ENCODE assay signal across 18 mouse cellular contexts in genomic region chr10:96047960-96048536, GRCm38 (mm10).
DNase-seq lines count a peak whose midpoint lies in the region; ATAC-seq and TF ChIP-seq lines count a peak whose summit lies in the region.
"Had no signal": no experiment of that assay in that cellular context is flagged by ENCODE, and none has a peak within 500 bp of the region (broad histone marks: within the 10 kb centered on the region; RNA-seq: fewer than 3 reads in every experiment).

No protein-coding gene starts in this region.

- no peak overlapping the region for H3K4me2 ChIP-seq in intestine, embryonic 15.5 days (replicated peaks)
- H3K4me2 ChIP-seq in intestine, postnatal 0 days (replicated peaks; ENCODE audit: low read depth): no peak overlapping the region
- no peak overlapping the region for H3K4me2 ChIP-seq in midbrain, embryonic 11.5 days
- H3K4me2 ChIP-seq in midbrain, postnatal 0 days (ENCODE audit: low read depth, low read length, poor library complexity, severe bottlenecking): no peak overlapping the region
- H3K4me2 ChIP-seq in liver, embryonic 15.5 days: peak overlapping the region; percentile 34; the same call in 1 of the 2 replicates
- H3K4me2 ChIP-seq: embryonic facial prominence, embryonic 12.5 days; hindbrain, embryonic 15.5 days; limb, embryonic 15.5 days had no signal

- peak overlapping the region; percentile 87 for H3K27ac ChIP-seq in heart, embryonic 10.5 days
- H3K27ac ChIP-seq in intestine, embryonic 15.5 days: no peak overlapping the region
- no peak overlapping the region for H3K27ac ChIP-seq in intestine, postnatal 0 days (ENCODE audit: low read depth, low read length)
- H3K27ac ChIP-seq in midbrain, embryonic 11.5 days (ENCODE audit: low read depth, low read length): no peak overlapping the region
- H3K27ac ChIP-seq in midbrain, postnatal 0 days (ENCODE audit: low read depth, low read length): no peak overlapping the region
- no peak overlapping the region for H3K27ac ChIP-seq in liver, embryonic 15.5 days (replicated peaks)
- H3K27ac ChIP-seq: embryonic facial prominence, embryonic 12.5 days; hindbrain, embryonic 15.5 days; limb, embryonic 15.5 days had no signal

- H3K36me3 ChIP-seq in heart, embryonic 10.5 days: peaks cover 2% of the 10 kb centered on the region; the same call in 1 of the 2 replicates
- no peaks in the 10 kb centered on the region for H3K36me3 ChIP-seq in intestine, embryonic 15.5 days
- H3K36me3 ChIP-seq in intestine, postnatal 0 days (ENCODE audit: control insufficient read depth, insufficient read depth): 0 out of 2 replicates have a peak, but pooled peaks cover 3% of the 10 kb centered on the region
- no peaks in the 10 kb centered on the region for H3K36me3 ChIP-seq in midbrain, embryonic 11.5 days (ENCODE audit: control insufficient read depth, insufficient read depth, low read length)
- no peaks in the 10 kb centered on the region for H3K36me3 ChIP-seq in midbrain, postnatal 0 days (ENCODE audit: insufficient read depth, low read length)
- H3K36me3 ChIP-seq in liver, embryonic 15.5 days (replicated peaks): peaks cover 6% of the 10 kb centered on the region
- H3K36me3 ChIP-seq: embryonic facial prominence, embryonic 12.5 days had no signal

- intact Hi-C loops in heart, postnatal 25 days (cut with DNase I): no loop called here

- ATAC-seq in intestine, embryonic 15.5 days: peak; percentile 51; the same call in 1 of the 2 replicates
- no peak for ATAC-seq in intestine, postnatal 0 days
- peak; percentile 35; the same call in 1 of the 2 replicates for ATAC-seq in midbrain, embryonic 11.5 days (ENCODE audit: low FRiP score)
- ATAC-seq in midbrain, postnatal 0 days (ENCODE audit: low FRiP score): no peak
- peak; percentile 37; the same call in 1 of the 2 replicates for ATAC-seq in liver, embryonic 15.5 days (ENCODE audit: insufficient read depth)
- ATAC-seq: activated CD4-positive, CD25-positive, alpha-beta regulatory T cell, adult 4 months had no signal

- no peaks in the 10 kb centered on the region for H3K27me3 ChIP-seq in heart, embryonic 10.5 days (ENCODE audit: insufficient read depth, poor library complexity, severe bottlenecking)
- no peaks in the 10 kb centered on the region for H3K27me3 ChIP-seq in intestine, embryonic 15.5 days (replicated peaks)
- no peaks in the 10 kb centered on the region for H3K27me3 ChIP-seq in intestine, postnatal 0 days (replicated peaks; ENCODE audit: control insufficient read depth, insufficient read depth, low read length)
- H3K27me3 ChIP-seq in midbrain, embryonic 11.5 days (ENCODE audit: control insufficient read depth, insufficient read depth, low read length): no peaks in the 10 kb centered on the region
- no peaks in the 10 kb centered on the region for H3K27me3 ChIP-seq in midbrain, postnatal 0 days (ENCODE audit: insufficient read depth, low read length)
- no peaks in the 10 kb centered on the region for H3K27me3 ChIP-seq in liver, embryonic 15.5 days
- H3K27me3 ChIP-seq: embryonic facial prominence, embryonic 12.5 days; hindbrain, embryonic 15.5 days; limb, embryonic 15.5 days had no signal

- peaks cover 27% of the 10 kb centered on the region for H3K4me1 ChIP-seq in heart, embryonic 10.5 days
- 0 out of 2 replicates have a peak, but pooled peaks cover 3% of the 10 kb centered on the region for H3K4me1 ChIP-seq in intestine, embryonic 15.5 days (replicated peaks)
- H3K4me1 ChIP-seq in intestine, postnatal 0 days (replicated peaks; ENCODE audit: control insufficient read depth, insufficient read depth, low read length): no peaks in the 10 kb centered on the region
- no peaks in the 10 kb centered on the region for H3K4me1 ChIP-seq in midbrain, embryonic 11.5 days (ENCODE audit: control insufficient read depth, insufficient read depth, low read length)
- no peaks in the 10 kb centered on the region for H3K4me1 ChIP-seq in midbrain, postnatal 0 days (ENCODE audit: insufficient read depth, low read length)
- peaks cover 15% of the 10 kb centered on the region for H3K4me1 ChIP-seq in liver, embryonic 15.5 days (replicated peaks)
- H3K4me1 ChIP-seq: embryonic facial prominence, embryonic 12.5 days; hindbrain, embryonic 15.5 days; limb, embryonic 15.5 days had no signal

- H3K9ac ChIP-seq in intestine, embryonic 15.5 days: no peak overlapping the region
- H3K9ac ChIP-seq in intestine, postnatal 0 days (ENCODE audit: low read depth, low read length): no peak overlapping the region
- H3K9ac ChIP-seq in midbrain, embryonic 11.5 days (ENCODE audit: low read length): no peak overlapping the region
- no peak overlapping the region for H3K9ac ChIP-seq in midbrain, postnatal 0 days (replicated peaks; ENCODE audit: low read length, poor library complexity, severe bottlenecking)
- H3K9ac ChIP-seq in liver, embryonic 15.5 days: no peak overlapping the region
- H3K9ac ChIP-seq: embryonic facial prominence, embryonic 12.5 days; hindbrain, embryonic 15.5 days; limb, embryonic 15.5 days had no signal

- 11% methylated on average over 9 of the region's 9 CpGs for WGBS in heart, embryonic 10.5 days
- WGBS in intestine, embryonic 15.5 days: 45% methylated on average over 9 of the region's 9 CpGs
- 41% methylated on average over 9 of the region's 9 CpGs for WGBS in intestine, postnatal 0 days
- 29% methylated on average over 9 of the region's 9 CpGs for WGBS in midbrain, embryonic 11.5 days
- WGBS in midbrain, postnatal 0 days: 29% methylated on average over 9 of the region's 9 CpGs
- WGBS in liver, embryonic 15.5 days (ENCODE audit: insufficient replicate concordance): 10% methylated on average over 9 of the region's 9 CpGs

- H3K9me3 ChIP-seq in heart, embryonic 10.5 days: no peaks in the 10 kb centered on the region
- H3K9me3 ChIP-seq in intestine, embryonic 15.5 days: no peaks in the 10 kb centered on the region
- no peaks in the 10 kb centered on the region for H3K9me3 ChIP-seq in intestine, postnatal 0 days (ENCODE audit: control insufficient read depth)
- no peaks in the 10 kb centered on the region for H3K9me3 ChIP-seq in midbrain, embryonic 11.5 days (ENCODE audit: control insufficient read depth, low read length)
- H3K9me3 ChIP-seq in midbrain, postnatal 0 days (ENCODE audit: low read length): no peaks in the 10 kb centered on the region
- H3K9me3 ChIP-seq in liver, embryonic 15.5 days (replicated peaks): no peaks in the 10 kb centered on the region
- H3K9me3 ChIP-seq: embryonic facial prominence, embryonic 12.5 days; hindbrain, embryonic 15.5 days; limb, embryonic 15.5 days had no signal

- H3K4me3 ChIP-seq in heart, embryonic 10.5 days: peak overlapping the region; percentile 24; the same call in 1 of the 2 replicates
- H3K4me3 ChIP-seq in intestine, embryonic 15.5 days (replicated peaks): no peak overlapping the region
- H3K4me3 ChIP-seq in intestine, postnatal 0 days (ENCODE audit: low read depth, low read length): no peak overlapping the region
- no peak overlapping the region for H3K4me3 ChIP-seq in midbrain, embryonic 11.5 days (ENCODE audit: low read depth, low read length)
- no peak overlapping the region for H3K4me3 ChIP-seq in midbrain, postnatal 0 days (ENCODE audit: low read depth, low read length)
- no peak overlapping the region for H3K4me3 ChIP-seq in liver, embryonic 15.5 days (replicated peaks)
- H3K4me3 ChIP-seq: embryonic facial prominence, embryonic 12.5 days; hindbrain, embryonic 15.5 days; limb, embryonic 15.5 days had no signal

- no peak for TF ChIP-seq CTCF in intestine, postnatal 0 days (IDR thresholded peaks at IDR 0.05; ENCODE audit: low read depth)
- TF ChIP-seq CTCF in midbrain, postnatal 0 days (IDR thresholded peaks at IDR 0.05): no peak

- DNase-seq in heart, embryonic 10.5 days (ENCODE audit: low spot score): no peak
- DNase-seq in heart, postnatal 25 days (ENCODE audit: low spot score): no peak
- no peak for DNase-seq in midbrain, embryonic 11.5 days (ENCODE audit: low spot score, missing footprints)
- DNase-seq in midbrain, postnatal 0 days (ENCODE audit: low spot score): no peak
- no peak for DNase-seq in cerebellum, postnatal 14 days
- DNase-seq: adrenal gland, postnatal 25 days; cerebellum, adult 9-10 months; gastrocnemius, postnatal 36 days; kidney, postnatal 10 days; midbrain, embryonic 14.5 days; right cerebral cortex, postnatal 14 days had no signal

Comparison
In these comparisons a context has a peak if more than half of its experiments do, and no peak if none do; other contexts are left out.
1. ATAC-seq: peak in intestine, embryonic 15.5 days (single experiment), midbrain, embryonic 11.5 days (single experiment) and liver, embryonic 15.5 days (single experiment); none in intestine, postnatal 0 days (single experiment) and midbrain, postnatal 0 days (single experiment).